Mouse (Mus musculus) spleen, embryonic (tissue): ENCODE results near the gene Sac3d1.
"Not testable (repeated sequence)": the region's sequence is repeated elsewhere in the genome, so short reads cannot be mapped to it uniquely, and the experiment has no call there.

Source experiments
- CTCF ChIA-PET: fragments of 350-600 bp; sonication (Branson Sonifier 250); formaldehyde crosslinking; loops from one replicate; lab custom pipeline; 2022; lab: Charles Lee

Gene Sac3d1

DNA sequence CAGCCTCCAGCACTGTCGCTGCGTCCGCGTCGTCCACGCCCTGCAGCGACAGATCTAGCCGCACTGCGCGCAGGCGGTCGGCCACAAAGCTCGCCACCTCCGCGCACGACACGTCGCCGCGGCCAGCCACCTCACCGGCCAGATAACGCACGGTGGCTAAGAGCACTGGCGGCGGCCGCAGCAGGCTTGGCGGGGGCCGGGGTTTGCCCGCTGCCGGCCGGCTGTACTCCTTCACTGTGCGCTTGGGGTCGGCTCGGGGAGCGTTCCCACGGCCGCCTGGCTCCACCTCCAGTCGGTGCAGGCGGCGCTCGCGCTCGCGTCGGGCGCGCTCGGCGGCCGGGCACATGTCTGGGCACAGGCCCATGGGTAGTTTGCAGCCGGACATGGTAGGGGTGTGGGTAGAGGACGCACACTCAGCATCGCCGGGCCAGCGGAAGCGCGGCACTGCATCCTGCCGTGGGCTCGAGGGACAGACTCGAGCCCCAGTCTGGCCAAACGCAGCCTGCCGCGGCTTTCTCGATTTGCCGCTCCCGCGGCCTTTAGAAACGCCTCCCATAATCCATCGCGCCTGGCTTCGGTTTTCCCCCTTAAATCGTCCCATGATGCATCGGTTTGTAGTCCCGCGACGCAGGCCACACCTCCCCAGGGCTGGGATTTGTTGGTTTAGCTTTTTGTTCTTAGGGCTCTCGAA is at the start of gene Sac3d1:
TSS of gene Sac3d1 (minus strand) at position 665 of the 691 bp plus-strand sequence.
- CTCF ChIA-PET: no interaction called here

DNA sequence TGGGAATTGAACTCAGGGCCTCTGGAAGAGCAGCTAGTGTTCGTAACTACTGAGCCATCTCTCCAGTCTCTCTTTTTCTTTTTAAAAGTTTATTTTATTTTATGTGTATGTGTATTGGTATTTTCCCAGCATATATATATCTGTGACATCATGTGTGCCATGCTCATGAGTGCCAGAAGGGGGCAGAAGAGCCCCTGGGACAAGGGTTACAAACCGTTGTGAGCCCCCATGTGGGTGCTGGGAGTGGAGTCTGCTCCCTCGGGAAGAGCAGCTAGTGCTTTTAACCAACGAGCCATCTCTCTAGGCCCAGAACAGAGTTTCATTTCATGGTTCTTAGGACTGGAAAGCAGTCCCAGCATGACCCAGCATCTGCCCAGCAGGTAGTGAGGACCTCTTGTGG is 48.3 kb upstream of the Sac3d1 start:
- CTCF ChIA-PET: no interaction called here

DNA sequence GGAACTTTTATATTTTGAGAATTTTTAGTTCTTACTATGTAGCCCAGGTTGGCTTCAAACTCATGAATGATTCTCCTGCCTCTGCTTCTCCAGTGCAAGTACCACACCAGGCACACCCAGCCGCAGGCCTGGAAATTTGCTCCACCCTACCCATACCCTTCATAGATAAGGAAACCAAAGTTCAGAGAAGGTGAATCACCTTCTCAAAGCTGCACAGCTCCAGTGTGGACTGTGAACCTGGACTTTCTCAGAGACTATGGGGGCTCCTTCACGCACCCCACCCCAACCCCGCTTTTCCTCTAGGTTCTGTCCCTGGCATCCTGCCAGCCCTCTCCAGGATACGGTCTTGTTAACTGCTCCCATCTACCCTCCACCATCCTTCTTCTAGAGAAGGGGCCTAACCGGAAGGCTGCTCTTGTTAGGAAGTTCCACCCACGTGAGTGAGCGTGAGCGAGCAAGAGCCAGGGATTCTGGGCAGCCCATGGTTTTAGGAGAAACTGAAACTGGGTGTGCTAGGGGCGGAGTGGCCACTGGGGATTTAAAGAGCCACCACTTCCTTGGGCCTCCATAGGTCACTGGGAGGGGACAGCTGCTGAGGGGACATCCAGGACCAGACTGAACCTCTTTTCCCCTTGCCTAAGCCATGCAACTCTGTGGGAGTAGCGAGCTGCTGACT is 45.6 kb upstream of the Sac3d1 start:
- CTCF ChIA-PET: no interaction called here

DNA sequence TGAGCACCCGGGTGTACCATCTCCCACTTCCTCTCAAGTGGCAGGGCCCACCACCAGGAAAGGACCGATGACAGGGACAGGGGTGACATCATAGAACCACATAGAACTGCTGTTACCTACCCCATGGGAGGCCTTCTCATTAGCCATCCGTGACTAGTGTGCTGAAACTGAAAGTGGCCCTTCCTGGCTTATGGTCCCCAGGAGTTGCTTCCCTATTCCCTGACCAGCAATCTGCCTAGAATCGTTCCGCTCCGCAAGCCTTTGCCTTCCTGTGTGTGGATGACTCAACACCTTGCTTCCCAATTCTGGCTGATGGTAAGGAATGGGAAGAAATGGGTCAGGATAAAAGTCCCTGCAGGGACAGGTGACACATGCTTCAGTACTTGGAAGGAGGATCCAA is 38.8 kb upstream of the Sac3d1 start:
- CTCF ChIA-PET: no interaction called here

DNA sequence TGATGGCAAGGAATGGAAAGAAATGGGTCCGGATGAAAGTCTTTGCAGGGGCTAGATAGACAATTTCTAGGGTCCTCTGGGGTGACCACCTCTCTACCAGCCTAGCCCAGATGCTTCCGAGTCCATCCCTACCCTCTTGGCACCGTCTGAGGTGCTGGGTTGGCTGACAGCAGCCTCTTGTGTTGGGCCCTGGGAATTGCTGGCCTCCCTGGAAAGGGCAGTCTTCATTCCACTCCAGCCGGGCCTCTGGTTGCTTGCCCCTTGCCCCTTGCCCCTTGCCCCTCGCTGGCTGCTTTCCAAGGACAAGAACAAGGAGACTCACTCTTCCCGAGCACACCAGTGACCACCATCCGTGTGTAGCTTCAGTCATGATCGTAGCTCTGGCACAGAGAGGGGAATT is 37.9 kb upstream of the Sac3d1 start:
- CTCF ChIA-PET: no interaction called here

- CTCF ChIA-PET: no interaction called here
Measured at GRCm38 (mm10) chr19:6155174-6155573, 36.7 kb upstream of the Sac3d1 start.

DNA sequence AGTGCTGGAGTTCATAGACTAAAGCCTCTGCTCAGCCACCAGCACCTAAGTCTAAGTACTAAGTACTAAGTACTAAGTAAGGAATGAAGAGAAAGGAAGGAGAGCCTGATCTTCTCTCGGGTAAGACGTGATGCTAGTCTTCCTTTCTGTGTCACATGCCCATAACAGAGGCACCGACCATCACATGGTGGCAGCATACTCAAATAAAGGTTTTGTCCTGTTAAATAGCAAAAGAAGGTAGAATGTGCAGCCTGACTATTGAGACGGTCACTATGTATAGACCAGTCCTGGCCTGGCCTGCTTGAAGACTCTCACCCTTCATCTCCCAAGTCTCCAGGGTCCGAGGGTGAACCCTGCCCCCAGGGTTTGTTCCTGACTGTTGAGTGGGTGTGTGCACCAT is 26.4 kb upstream of the Sac3d1 start:
- CTCF ChIA-PET: no interaction called here

GRCm38 (mm10) chr19:6141394-6141749 is 22.9 kb upstream of the Sac3d1 start, which contains the start of gene Arl2:
Arl2 (minus strand) TSS chr19:6141548.
- CTCF ChIA-PET: interaction anchor here (0.6 to 0.7 kb wide), 3 partner anchors 13 to 215 kb away, joined by 3 to 4 read pairs (median 4); partner anchors contain the start of gene Snx15

DNA sequence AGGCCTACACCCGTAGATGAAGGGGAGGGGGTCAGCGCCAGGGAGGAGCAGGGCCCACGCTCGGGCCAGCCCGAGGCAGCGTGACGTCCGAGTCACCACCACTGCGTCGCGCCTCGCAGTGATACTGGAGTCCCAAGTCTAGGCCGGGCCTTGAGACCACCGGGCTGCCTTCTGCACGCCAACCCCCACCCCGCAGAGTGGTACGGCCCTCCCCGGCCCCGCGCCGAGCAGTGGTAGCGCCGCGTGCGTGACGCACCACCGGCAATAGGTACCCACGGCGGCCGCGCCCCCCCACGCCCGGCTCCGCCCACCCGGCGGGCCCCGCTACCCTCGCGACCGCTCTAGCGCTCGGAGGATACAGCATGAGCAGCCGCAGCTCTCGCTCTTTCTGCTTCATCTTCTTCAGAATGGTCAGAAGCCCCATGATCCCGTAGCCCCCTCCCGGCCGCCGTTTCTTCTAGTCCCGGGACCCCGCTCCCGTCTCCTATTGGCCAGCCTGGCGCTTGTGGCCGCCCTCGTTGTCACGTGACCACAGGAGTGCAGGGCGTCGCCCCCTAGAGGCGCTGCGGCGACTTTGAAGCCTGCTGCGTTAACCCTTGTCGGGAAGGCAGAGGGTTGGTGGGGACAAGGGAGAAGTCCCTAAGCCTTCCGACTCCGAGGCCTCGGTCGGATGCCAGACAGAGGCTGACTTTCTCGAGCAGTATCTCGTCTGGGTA is 22.4 kb upstream of the Sac3d1 start, which contains the start of gene Batf2:
TSS of gene Batf2 (plus strand) at position 306 of the 716 bp plus-strand sequence.
- CTCF ChIA-PET: interaction anchor here (0.6 to 0.7 kb wide), 2 partner anchors 152 to 215 kb away, joined by 4 to 8 read pairs; no protein-coding TSS in a partner anchor

DNA sequence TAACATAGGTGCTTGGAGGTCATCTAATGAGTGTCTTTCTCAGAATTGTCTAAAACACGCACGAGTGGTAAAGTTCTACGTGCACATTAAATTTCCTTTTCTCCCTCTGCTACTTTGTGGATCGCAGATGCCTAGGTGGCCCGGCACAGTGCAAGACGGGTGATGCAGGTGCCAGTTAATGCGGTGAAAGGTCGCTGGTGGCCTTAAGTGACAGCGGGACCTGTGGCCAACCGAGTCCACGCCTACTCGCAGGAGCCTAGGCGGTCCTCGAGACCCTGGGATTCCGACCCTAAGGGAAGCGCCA is 21.9 kb upstream of the Sac3d1 start:
- CTCF ChIA-PET: interaction anchor here (0.6 kb wide), 1 partner anchor 151 kb away, joined by 8 read pairs; no protein-coding TSS in a partner anchor

DNA sequence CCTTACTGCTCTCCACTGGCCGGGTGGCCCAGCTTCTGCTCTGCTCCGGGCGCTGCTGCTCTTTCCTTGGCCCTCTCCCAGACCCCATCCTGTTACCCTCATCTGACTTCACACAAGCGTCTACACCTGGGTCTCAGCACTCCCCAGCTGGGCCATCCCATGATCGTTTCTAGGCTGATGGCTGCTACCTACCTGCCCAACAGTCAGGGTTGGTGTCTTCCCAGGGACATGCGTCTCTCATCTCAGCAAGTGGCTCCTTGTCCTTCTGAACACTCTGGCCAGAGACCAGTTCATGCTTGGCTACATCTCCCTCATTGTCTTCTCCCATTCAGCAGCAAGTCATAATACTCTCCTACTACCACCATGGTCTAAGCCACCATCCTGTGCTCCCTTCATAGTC is 21.3 kb upstream of the Sac3d1 start:
- CTCF ChIA-PET: no interaction called here

DNA sequence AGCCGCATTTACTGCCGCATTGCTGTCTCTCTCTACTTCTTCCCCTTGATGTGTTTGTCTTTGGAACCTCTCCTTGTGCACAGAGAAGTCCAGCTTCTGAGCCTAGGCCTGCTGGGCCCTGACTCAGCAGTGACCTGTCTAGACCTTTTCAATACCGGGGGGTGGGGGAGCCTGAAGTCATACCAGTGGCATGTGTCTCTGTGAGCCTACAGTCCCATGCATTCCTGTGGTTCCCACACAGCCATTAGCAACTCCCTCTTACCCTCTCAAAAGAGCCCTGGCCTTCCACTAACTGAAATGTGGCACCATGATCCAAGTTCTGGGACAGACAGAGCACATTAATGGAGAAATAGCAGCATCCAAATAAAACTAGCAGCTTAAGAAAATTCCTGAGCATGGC is 17.9 kb upstream of the Sac3d1 start:
- CTCF ChIA-PET: no interaction called here

DNA sequence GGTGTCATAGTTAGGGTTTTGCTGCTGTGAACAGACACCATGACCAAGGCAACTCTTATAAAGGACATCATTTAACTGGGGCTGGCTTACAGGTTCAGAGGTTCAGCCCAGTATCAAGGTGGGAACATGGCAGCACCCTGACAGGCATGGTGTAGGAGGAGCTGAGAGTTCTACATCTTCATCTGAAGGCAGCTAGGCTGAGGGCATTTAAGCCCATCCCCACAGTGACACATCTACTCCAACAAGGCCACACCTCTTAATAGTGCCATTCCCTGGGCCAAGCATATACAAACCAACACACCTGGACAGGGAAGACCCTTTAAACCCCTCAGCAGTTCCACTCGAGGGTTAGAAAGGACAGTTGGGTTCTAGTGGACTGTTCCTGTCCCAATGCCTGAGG is 14.7 kb upstream of the Sac3d1 start:
- CTCF ChIA-PET: interaction anchor here (0.6 kb wide), 1 partner anchor 280 kb away, joined by 3 read pairs; no protein-coding TSS in a partner anchor

- CTCF ChIA-PET: no interaction called here
Measured at GRCm38 (mm10) chr19:6132171-6132827, 13.8 kb upstream of the Sac3d1 start.

DNA sequence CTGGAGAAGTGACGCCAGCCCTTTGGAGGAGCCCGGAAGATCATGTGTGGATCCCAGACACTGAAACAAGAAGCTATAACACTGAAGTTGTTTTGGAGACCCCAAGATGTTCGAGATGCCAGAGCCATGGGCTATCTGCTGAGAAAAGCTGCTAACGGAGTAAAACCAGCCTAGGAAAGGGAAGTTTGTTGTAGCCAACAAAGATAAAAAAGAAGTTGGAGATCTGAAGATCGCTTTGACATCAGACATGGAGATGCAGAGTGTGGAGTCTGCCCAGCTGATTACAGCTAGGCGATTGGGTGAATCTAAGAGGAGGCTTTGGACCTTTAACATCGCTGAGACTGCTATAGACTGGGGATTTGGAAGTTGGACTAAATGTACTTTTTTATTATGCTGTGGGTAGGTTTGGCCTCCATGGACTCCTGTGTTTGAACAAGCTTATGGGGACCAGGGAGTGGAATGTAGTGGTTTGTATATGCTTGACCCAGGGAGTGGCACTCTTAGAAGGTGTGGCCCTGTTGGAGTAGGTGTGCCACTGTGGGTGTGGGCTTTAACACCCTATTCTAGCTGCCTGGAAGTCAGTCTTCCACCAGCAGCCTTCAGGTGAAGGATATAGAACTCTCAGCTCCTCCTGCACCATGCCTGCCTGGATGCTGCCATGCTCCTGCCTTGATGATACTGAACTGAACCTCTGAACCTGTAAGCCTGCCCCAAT is 12.1 kb upstream of the Sac3d1 start:
- CTCF ChIA-PET: not testable (repeated sequence)

GRCm38 (mm10) chr19:6127760-6128341 is 9.4 kb upstream of the Sac3d1 start, which contains the start of gene Snx15:
Snx15 (minus strand) TSS chr19:6128304.
- CTCF ChIA-PET: interaction anchor here (0.6 to 1.2 kb wide), 6 partner anchors 9 to 1702 kb away, joined by 3 to 8 read pairs (median 3); partner anchors contain the start of genes Cd248, Cdca5 and Zfpl1

DNA sequence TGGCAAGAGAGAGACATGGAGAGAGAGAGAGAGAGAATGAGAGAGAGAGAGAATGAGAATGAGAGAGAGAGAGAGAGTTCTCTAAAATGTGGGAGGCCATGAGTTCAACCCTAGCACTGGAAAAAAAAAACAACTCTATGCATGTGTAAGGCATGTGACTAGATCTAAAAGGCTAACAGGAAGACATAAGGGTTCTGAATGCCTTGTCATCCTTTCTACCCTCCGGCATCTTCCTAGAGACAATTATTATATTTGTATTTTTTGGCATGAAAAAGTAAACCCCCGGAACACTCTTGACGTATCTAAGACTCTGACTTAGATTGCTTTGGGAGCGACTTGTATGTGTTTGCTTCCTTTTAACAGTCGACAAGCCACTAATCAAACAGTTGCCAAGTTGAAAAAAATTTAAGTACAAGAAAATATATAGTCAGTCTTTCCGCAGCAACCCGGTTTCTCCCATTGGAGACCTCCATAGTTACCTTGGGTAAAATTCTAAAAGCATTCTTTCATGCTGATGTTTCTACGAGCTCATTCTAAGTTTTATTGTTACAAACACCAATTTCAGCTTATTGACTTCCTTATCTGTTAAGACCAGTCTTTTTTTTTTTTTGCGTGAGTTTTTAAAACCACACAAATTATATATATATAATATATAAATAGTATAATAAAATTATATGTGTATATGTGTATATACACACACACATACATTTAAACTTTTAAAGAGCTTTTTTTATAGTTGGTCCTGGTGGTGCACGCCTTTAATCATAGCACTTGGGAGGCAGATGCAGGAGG is 8.5 kb upstream of the Sac3d1 start:
- CTCF ChIA-PET: interaction anchor here (0.6 to 1.2 kb wide), 3 partner anchors 8 to 162 kb away, joined by 3 to 8 read pairs (median 6); partner anchors contain the start of genes Cdca5 and Zfpl1

- CTCF ChIA-PET: no interaction called here
Measured at GRCm38 (mm10) chr19:6126289-6126688, 7.8 kb upstream of the Sac3d1 start.

- CTCF ChIA-PET: interaction anchor here (0.6 to 0.7 kb wide), 3 partner anchors 64 to 1141 kb away, joined by 5 to 6 read pairs (median 5); no protein-coding TSS in a partner anchor
Measured at GRCm38 (mm10) chr19:6124898-6125297, 6.4 kb upstream of the Sac3d1 start.
